Mouse (Mus musculus): ENCODE results near the gene Utp20.

DNA sequence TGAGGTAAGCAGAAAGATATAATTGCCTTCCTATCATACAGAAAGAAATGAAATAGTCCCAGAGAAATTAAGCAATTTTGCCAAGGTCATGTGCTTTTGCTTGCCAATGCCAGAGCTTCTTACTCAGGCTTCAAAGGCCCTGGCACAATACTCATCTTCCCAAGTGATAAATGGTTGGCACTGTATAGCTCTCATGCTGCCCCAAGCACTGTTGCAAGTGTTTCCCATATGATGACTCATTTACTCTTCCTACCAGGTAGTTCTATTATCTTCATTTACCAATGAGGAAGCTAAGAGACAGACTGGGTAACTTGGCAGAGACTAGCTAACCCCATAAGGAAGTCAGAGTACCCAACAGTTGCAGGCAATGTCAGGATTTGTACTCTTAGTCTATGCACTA lies 1.8 kb upstream of the Utp20 start:
- TF ChIP-seq POLR2A (IDR thresholded peaks at IDR 0.05; ENCODE audit: insufficient read depth, low read depth, low read length) (no peak), CTCF (IDR thresholded peaks at IDR 0.05) (no peak), EP300 (IDR thresholded peaks at IDR 0.05; ENCODE audit: insufficient read depth, low read depth, low read length) (no peak)
